Mouse (Mus musculus) frontal cortex, postnatal 25 days (tissue): ENCODE data around the gene Tdpoz4.
"Not testable (repeated sequence)": the region's sequence is repeated elsewhere in the genome, so short reads cannot be mapped to it uniquely, and the experiment has no call there.

ENCODE experiments used
- DNase-seq, 2 experiments: peaks; one replicate each; pipeline ENCODE4 v3.0.0; 2022; ENCODE audit warnings: low spot score in 2 of 2

Tdpoz4 gene

GRCm38 (mm10) chr3:93796098-93796497 is at the start of gene Tdpoz4:
Gene Tdpoz4, plus strand, starts transcription at chr3:93796398.
- DNase-seq: not testable (repeated sequence)

GRCm38 (mm10) chr3:93754022-93754421 is 42.2 kb upstream of the Tdpoz4 start:
- not testable (repeated sequence) for DNase-seq

GRCm38 (mm10) chr3:93772700-93773099 is 23.5 kb upstream of the Tdpoz4 start, which contains the start of gene Gm5773:
Gene Gm5773, plus strand, starts transcription at chr3:93773000.
- DNase-seq: not testable (repeated sequence)

DNA sequence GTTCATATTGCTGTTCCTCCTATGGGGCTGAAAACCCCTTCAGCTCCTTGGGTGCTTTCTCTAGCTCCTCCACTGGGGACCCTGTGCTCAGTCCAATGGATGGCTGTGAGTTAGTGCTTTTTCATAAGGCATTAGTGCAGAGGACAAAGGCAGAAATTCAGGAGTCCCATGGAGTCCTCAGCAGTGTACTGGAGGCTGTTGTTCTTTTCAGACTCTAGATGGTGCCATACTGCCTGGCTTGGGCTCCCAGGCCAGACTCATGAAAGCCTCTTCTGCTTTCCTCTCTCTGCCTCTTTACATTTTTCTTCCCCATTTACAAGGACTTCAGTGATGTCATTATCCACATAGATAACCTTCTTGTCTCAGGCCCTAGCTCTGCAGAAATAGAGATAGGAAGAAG is 17.1 kb downstream of the Tdpoz4 start:
- DNase-seq: not testable (repeated sequence)

DNA sequence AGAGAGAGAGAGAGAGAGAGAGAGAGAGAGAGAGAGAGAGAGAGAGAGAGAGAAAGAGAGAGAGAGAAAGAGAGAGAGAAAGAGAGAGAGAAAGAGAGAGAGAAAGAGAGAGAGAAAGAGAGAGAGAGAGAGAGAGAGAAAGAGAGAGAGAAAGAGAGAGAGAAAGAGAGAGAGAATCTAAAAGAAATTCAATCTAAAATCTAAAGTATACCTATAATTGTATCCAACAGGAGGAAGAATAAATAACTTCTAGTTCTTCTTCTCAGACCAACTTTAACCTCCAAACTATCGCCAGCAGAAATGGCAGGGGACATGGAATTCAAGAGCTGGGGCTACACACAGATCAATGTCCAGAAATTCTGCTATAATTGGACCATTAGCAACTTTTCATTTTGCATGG is 29.5 kb downstream of the Tdpoz4 start, which contains the start of gene Tdpoz3:
Tdpoz3 (plus strand) TSS at position 301 of the 400 bp plus-strand sequence.
- not testable (repeated sequence) for DNase-seq
